Mouse (Mus musculus) Muller cell, postnatal 12 days (primary cell): ENCODE data around the gene Irx6.

ENCODE experiments used
- DNase-seq: peaks from one replicate; pipeline ENCODE4 v3.0.0-alpha.2; 2015; ENCODE audit errors: inconsistent ontology term

Gene Irx6

DNA sequence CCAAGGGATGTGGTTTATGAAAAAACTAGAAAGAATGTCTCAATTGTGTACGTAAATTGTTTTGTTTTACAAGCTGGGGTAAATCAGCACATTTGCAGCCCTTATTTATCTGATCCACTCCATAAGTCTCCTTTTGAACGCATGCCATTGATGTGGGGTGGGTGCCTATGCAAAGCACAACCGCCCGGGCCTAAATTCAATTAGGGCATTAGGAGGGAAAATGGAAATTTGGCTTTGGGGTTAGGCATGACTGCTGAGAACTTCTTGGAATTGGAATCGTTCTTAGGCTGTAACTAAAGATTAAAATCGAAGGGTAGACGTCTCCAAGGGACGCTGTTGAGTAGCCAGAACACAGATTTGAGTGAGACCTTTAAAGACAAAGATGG is 47.8 kb downstream of the Irx6 start:
- no peak for DNase-seq

DNA sequence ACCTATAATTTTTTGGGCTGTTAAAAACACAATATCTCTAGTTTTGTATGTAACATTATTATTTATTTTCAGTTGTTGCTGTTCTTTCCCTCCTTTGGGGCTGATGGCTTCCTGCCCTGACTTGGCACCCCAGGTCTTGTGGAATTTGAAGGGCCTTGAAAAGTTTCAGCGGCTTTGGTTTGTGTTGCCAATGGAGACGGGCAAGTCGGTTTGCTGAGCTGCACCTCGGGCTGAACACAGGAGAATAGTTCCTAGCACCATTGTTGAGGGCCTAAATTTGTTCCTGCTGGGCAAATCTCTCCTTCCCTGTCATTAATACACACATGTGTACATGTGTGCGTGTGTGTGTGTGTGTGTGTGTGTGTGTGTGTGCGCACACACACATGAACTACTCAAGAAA is 49.2 kb downstream of the Irx6 start:
- DNase-seq = peak; percentile 79

DNA sequence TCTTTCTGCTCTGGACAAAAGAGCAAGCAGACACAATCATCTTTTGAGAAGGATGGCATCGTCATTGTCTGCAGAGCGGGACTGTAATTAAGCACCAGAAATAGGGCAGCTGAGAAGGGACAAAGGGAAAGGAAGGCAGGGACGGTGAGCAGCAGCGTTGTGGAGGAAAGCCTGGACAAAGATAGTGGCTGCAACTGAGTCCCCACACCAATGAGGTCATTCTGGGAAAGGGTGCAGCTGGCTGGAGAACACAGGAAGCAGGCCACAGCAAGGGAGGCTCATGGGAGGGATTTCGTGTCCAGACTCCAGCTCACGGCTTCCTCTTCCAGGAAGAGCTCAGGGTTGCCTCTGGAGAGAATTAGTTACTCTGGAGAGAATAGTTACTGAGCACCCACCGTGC is 49.9 kb downstream of the Irx6 start:
- DNase-seq = peak; percentile 82

DNA sequence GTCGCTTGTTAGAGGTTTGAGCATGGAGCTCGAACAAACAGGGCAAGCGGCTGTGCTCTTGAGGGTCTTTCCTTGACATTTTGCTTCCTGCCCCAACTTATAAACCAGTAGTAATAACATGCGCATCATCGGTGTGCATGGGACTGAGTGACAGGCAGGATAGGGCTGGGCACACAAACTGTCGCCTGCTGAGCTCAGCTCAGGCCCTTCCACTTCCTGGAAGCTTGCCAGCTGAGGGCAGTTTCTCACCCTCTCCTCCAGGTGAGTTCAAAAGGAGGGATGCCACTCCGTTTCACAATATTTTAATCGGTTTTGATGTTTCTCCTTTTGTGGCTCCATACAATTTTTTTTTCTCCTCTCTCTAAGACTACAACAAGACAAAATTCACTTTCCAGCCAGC is 50.3 kb downstream of the Irx6 start:
- no peak for DNase-seq
